Mouse (Mus musculus) midbrain, embryonic 14.5 days (tissue): ENCODE measurements around the gene Olfr308. TPM values are rescaled to one million over a fixed set of nuclear protein-coding genes. Genes with fewer than 3 reads are reported as not detected.
"Not testable (repeated sequence)": the region's sequence is repeated elsewhere in the genome, so short reads cannot be mapped to it uniquely, and the experiment has no call there.

ENCODE experiments used
- ATAC-seq: fragments of 200-750 bp; cut with Nextera tagmentation; 2 replicates; pipeline ENCODE4 v1.8.0; 2017; ENCODE audit warnings: moderate number of reproducible peaks, moderate library complexity; ENCODE audit not compliant: low FRiP score, low TSS enrichment
- DNase-seq: peaks from one replicate; pipeline ENCODE4 v3.0.0-alpha.2; 2015
- H3K27ac ChIP-seq: fragments of 300-500 bp; sonication (generic); replicated peaks from 2 replicates; pipeline ENCODE4 v1.5.1; 2014; ENCODE audit warnings: mild to moderate bottlenecking, low read depth, low read length, moderate library complexity
- H3K27me3 ChIP-seq: fragments of 300-500 bp; sonication (generic); 2 replicates; pipeline ENCODE4 v1.6.1; 2014; ENCODE audit warnings: low read length, control low read depth, mixed read lengths; ENCODE audit not compliant: control insufficient read depth, insufficient read depth
- H3K36me3 ChIP-seq: fragments of 300-500 bp; sonication (generic); 2 replicates; pipeline ENCODE4 v1.6.1; 2014; ENCODE audit warnings: low read length, control low read depth; ENCODE audit not compliant: control insufficient read depth, insufficient read depth
- H3K4me1 ChIP-seq: fragments of 300-500 bp; sonication (generic); 2 replicates; pipeline ENCODE4 v1.6.1; 2014; ENCODE audit warnings: mild to moderate bottlenecking, antibody characterized with exemption, low read length, control low read depth; ENCODE audit not compliant: control insufficient read depth, insufficient read depth
- H3K4me2 ChIP-seq: fragments of 300-500 bp; sonication (generic); 2 replicates; pipeline ENCODE4 v1.6.1; 2014; ENCODE audit warnings: mild to moderate bottlenecking, low read length, moderate library complexity
- H3K4me3 ChIP-seq: fragments of 300-500 bp; sonication (generic); replicated peaks from 2 replicates; pipeline ENCODE4 v1.5.1; 2014; ENCODE audit warnings: low read depth, low read length
- H3K9ac ChIP-seq: fragments of 300-500 bp; sonication (generic); replicated peaks from 2 replicates; pipeline ENCODE4 v1.6.1; 2014; ENCODE audit warnings: mild to moderate bottlenecking, low read length, moderate library complexity
- H3K9me3 ChIP-seq: fragments of 300-500 bp; sonication (generic); 2 replicates; pipeline ENCODE4 v1.6.1; 2016; ENCODE audit warnings: low read length, control low read depth, mixed read lengths; ENCODE audit not compliant: control insufficient read depth
- WGBS: fragments of 180-500 bp; shearing (Covaris S2); extraction: QIAGEN DNeasy Blood & Tissue Kit; methylation state at CpG from one replicate; pipeline ENCODE4 v1.1.7; 2014; 5-methylcytosine and 5-hydroxymethylcytosine counted together
- polyA plus RNA-seq: library from polyadenylated mRNA; unstranded; fragments of >200 nt; fragmentation: Nextera tagmentation; extraction: Ambion mirVana; gene quantifications from 2 replicates; pipeline ENCODE4 v1.2.1, GENCODE M21; 2014

Gene Olfr308
- not detected in 2 replicates for polyA plus RNA-seq

GRCm38 (mm10) chr7:86325530-86325929 lies at the start of gene Olfr308:
Gene Olfr308, minus strand, starts transcription at chr7:86325630.
- Histone ChIP-seq H3K4me1 (no peaks in the 10 kb centered on the region), H3K27ac (no peak within 1 kb of the TSS), H3K27me3 (no peaks in the 10 kb centered on the region), H3K36me3 (no peaks in the 10 kb centered on the region), H3K9me3 (no peaks in the 10 kb centered on the region), H3K4me3 (no peak within 1 kb of the TSS), H3K9ac (no peak within 1 kb of the TSS), H3K4me2 (no peak within 1 kb of the TSS)
- ATAC-seq (no peak), DNase-seq (no peak)

DNA sequence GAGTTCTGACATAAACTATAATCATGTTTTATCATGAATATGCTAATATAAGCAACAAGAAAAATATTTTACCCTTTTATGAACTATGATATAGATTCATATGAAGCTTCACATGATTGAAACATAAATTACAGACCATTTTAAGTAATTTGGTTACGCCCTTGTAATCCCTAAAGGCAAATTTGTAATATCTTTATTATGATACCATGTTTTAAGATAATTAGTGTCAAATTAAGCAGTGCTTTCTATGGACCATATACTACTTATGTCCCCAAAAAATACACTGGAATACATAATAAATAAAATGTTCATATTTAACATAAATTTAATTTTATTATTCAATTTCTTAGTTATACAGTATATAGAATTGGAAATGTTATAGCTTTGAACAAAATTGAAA lies 41.4 kb upstream of the Olfr308 start, which contains the start of gene Olfr305:
Gene Olfr305, minus strand, starts transcription at position 101 of the 400 bp plus-strand sequence.
- ATAC-seq, result no peak
- Histone ChIP-seq H3K36me3 (no peaks in the 10 kb centered on the region), H3K27me3 (no peaks in the 10 kb centered on the region), H3K9me3 (no peaks in the 10 kb centered on the region), H3K27ac (no peak within 1 kb of the TSS), H3K4me3 (no peak within 1 kb of the TSS), H3K4me1 (no peaks in the 10 kb centered on the region), H3K4me2 (no peak within 1 kb of the TSS), H3K9ac (no peak within 1 kb of the TSS)
- 90% methylated on average over 1 of the region's 1 CpGs for WGBS
- no peak for DNase-seq

DNA sequence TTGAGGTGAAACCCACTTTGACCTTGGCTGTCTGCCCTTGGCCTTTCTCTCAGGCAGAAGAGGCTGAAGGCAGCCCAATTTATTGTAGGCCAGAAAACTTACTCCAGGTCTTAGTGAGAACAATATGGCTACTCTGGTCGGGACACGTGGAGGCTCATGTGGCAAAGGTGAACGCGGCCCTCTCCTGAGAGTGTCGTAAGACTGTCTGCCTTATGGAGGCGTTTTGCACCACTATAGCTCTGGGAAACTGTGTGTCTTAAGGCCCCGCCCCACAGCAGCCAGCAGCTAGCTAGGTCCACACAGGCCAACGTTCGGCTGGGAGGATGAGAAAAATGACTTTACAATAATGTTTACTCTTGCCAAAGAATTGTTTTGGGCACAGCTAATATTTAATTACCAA lies 20.9 kb upstream of the Olfr308 start:
- not testable (repeated sequence) for H3K4me2 ChIP-seq, H3K36me3 ChIP-seq, DNase-seq, H3K4me3 ChIP-seq, H3K9me3 ChIP-seq, H3K9ac ChIP-seq, H3K27me3 ChIP-seq, H3K27ac ChIP-seq, ATAC-seq, H3K4me1 ChIP-seq
- WGBS, result 93% methylated on average over 9 of the region's 9 CpGs

- DNase-seq (no peak), ATAC-seq (no peak)
- Histone ChIP-seq H3K9ac (no peak overlapping the region), H3K9me3 (0 out of 2 replicates have a peak, but pooled peaks cover 5% of the 10 kb centered on the region), H3K4me3 (no peak overlapping the region), H3K4me2 (no peak overlapping the region), H3K4me1 (no peaks in the 10 kb centered on the region), H3K27me3 (no peaks in the 10 kb centered on the region), H3K36me3 (no peaks in the 10 kb centered on the region), H3K27ac (no peak overlapping the region)
- 62% methylated on average over 3 of the region's 3 CpGs for WGBS
These were observed 18.8 kb upstream of the Olfr308 start for GRCm38 (mm10) chr7:86344253-86344652.

GRCm38 (mm10) chr7:86342881-86343565 lies 17.6 kb upstream of the Olfr308 start:
- DNase-seq (no peak), ATAC-seq (no peak)
- no peak overlapping the region for H3K4me2 ChIP-seq
- H3K4me1 ChIP-seq, result no peaks in the 10 kb centered on the region
- H3K4me3 ChIP-seq, result no peak overlapping the region
- H3K36me3 ChIP-seq, result no peaks in the 10 kb centered on the region
- no peak overlapping the region for H3K9ac ChIP-seq
- H3K9me3 ChIP-seq, result no peaks in the 10 kb centered on the region
- no peak overlapping the region for H3K27ac ChIP-seq
- WGBS, result 85% methylated on average over 14 of the region's 14 CpGs
- no peaks in the 10 kb centered on the region for H3K27me3 ChIP-seq

GRCm38 (mm10) chr7:86337486-86337885 lies 12.1 kb upstream of the Olfr308 start, which contains the start of gene Olfr307:
Gene Olfr307, minus strand, starts transcription at chr7:86337586.
- Histone ChIP-seq H3K36me3 (no peaks in the 10 kb centered on the region), H3K4me1 (no peaks in the 10 kb centered on the region), H3K9ac (no peak within 1 kb of the TSS), H3K4me3 (no peak within 1 kb of the TSS), H3K27me3 (no peaks in the 10 kb centered on the region), H3K4me2 (no peak within 1 kb of the TSS), H3K27ac (no peak within 1 kb of the TSS), H3K9me3 (no peaks in the 10 kb centered on the region)
- WGBS, result 75% methylated on average over 1 of the region's 1 CpGs
- DNase-seq, result no peak
- no peak for ATAC-seq

DNA sequence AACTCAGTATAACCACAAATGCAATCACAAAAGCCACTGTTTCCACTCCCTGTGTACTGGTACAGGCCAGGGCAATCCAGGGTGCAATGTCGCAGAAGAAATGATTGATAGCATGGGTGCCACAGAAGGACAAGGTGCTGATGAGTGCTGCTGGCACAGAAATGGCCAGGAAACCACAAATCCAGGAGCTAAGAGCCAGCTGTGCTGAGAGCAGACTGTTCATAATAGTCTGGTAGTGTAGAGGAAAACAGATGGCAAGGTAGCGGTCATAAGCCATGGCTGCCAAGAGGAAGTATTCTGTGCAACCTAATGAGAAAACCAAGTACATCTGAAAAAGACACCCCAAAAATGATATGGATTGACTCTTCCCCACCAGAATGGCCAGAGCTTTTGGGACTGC lies 4.1 kb downstream of the Olfr308 start:
- ATAC-seq (no peak), DNase-seq (no peak)
- Histone ChIP-seq H3K4me1 (no peaks in the 10 kb centered on the region), H3K4me3 (no peak overlapping the region), H3K36me3 (no peaks in the 10 kb centered on the region), H3K27ac (no peak overlapping the region), H3K27me3 (no peaks in the 10 kb centered on the region), H3K9me3 (no peaks in the 10 kb centered on the region), H3K4me2 (no peak overlapping the region), H3K9ac (no peak overlapping the region)
- WGBS, result 94% methylated on average over 2 of the region's 2 CpGs

DNA sequence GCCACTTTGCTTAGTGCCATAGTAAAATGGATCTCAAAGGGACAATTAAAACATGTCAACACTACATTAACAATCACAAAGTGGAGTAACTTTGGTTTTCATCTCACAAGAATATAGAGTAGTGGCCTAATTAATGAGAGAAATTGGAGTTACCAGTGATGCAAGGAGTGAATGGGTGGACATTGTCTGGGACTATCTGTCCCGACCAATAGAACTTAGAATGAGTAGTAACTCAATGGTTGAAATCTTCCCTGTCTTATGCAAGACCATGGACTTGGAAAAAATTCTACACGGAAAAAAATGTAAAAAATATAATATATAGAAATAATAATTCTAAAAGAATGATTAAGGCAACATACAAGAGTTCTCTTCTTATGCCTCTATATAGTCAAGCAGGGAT lies 11.8 kb downstream of the Olfr308 start, which contains the start of gene Olfr309:
Gene Olfr309, minus strand, starts transcription at position 101 of the 400 bp plus-strand sequence.
- no peak within 1 kb of the TSS for H3K4me3 ChIP-seq
- H3K27ac ChIP-seq, result no peak within 1 kb of the TSS
- H3K4me2 ChIP-seq, result no peak within 1 kb of the TSS
- H3K27me3 ChIP-seq, result no peaks in the 10 kb centered on the region
- ATAC-seq (no peak), DNase-seq (no peak)
- H3K4me1 ChIP-seq, result no peaks in the 10 kb centered on the region
- H3K9ac ChIP-seq, result no peak within 1 kb of the TSS
- no peaks in the 10 kb centered on the region for H3K9me3 ChIP-seq
- no peaks in the 10 kb centered on the region for H3K36me3 ChIP-seq
- 76% methylated on average over 2 of the region's 2 CpGs for WGBS

DNA sequence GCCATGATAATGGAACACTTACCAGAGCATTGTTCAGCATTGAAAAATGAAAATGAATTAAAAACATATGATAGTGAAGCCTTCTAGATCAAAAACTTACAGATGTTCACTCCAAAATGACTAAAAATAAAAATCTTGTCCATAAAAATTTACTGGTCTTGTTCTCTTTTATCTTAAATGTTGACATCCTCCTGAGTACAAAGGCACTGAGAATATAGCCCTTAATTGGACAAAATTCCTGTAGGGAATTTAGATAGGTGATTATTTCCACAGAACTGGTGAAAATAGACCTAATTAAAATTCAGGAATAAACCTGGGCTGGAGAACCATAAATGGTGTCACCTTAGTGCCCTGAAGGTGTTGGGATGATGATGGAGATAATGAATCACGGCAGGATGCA lies 48.4 kb downstream of the Olfr308 start, which contains the start of gene Olfr310:
Gene Olfr310, minus strand, starts transcription at position 101 of the 400 bp plus-strand sequence.
- H3K36me3 ChIP-seq, result no peaks in the 10 kb centered on the region
- no peak within 1 kb of the TSS for H3K4me3 ChIP-seq
- ATAC-seq (no peak), DNase-seq (no peak)
- no peak within 1 kb of the TSS for H3K9ac ChIP-seq
- H3K4me1 ChIP-seq, result no peaks in the 10 kb centered on the region
- no peaks in the 10 kb centered on the region for H3K9me3 ChIP-seq
- H3K27me3 ChIP-seq, result no peaks in the 10 kb centered on the region
- no peak within 1 kb of the TSS for H3K27ac ChIP-seq
- 75% methylated on average over 1 of the region's 1 CpGs for WGBS
- no peak within 1 kb of the TSS for H3K4me2 ChIP-seq
